Mouse (Mus musculus): ENCODE measurements around the gene Wdr76. TPM values are rescaled to one million over a fixed set of nuclear protein-coding genes. Genes with fewer than 3 reads are reported as not detected.

Gene Wdr76
- 3.8 TPM for polyA plus RNA-seq (2017; shearing (Covaris generic))

GRCm38 (mm10) chr2:121505942-121506882 lies at the start of gene Wdr76, which contains the start of gene Mfap1a:
TSS of gene Wdr76 (plus strand) at chr2:121506723.
TSS of gene Mfap1a (minus strand) at chr2:121506665.

GRCm38 (mm10) chr2:121473301-121474179 lies 33.0 kb upstream of the Wdr76 start, which contains the start of gene Mfap1b:
TSS of gene Mfap1b (minus strand) at chr2:121474067.

Other genes with a start within 250 kb of the Wdr76 start
- 69.7 TPM for gene Trp53bp1, start 235.3 kb upstream of the Wdr76 start, polyA plus RNA-seq (2017; shearing (Covaris generic))
- not detected for gene Map1a, start 217.1 kb upstream of the Wdr76 start, polyA plus RNA-seq (2017; shearing (Covaris generic))
- 13.4 TPM for gene Ppip5k1, start 151.3 kb upstream of the Wdr76 start, polyA plus RNA-seq (2017; shearing (Covaris generic))
- not detected for gene Ckmt1, start 149.0 kb upstream of the Wdr76 start, polyA plus RNA-seq (2017; shearing (Covaris generic))
- gene Strc, start 119.6 kb upstream of the Wdr76 start, polyA plus RNA-seq (2017; shearing (Covaris generic)), result 0.59 TPM
- gene Pdia3, start 92.9 kb upstream of the Wdr76 start, polyA plus RNA-seq (2017; shearing (Covaris generic)), result 371 TPM
- gene Catsper2, start 92.9 kb upstream of the Wdr76 start, polyA plus RNA-seq (2017; shearing (Covaris generic)), result 1.8 TPM
- 0.45 TPM for gene Ell3, start 62.4 kb upstream of the Wdr76 start, polyA plus RNA-seq (2017; shearing (Covaris generic))
- gene Serf2, start 57.5 kb upstream of the Wdr76 start, polyA plus RNA-seq (2017; shearing (Covaris generic)), result 338 TPM
- gene Hypk, start 53.4 kb upstream of the Wdr76 start, polyA plus RNA-seq (2017; shearing (Covaris generic)), result 103 TPM
- not detected for gene Serinc4, start 49.9 kb upstream of the Wdr76 start, polyA plus RNA-seq (2017; shearing (Covaris generic))
- 108 TPM for gene Mfap1b, start 32.7 kb upstream of the Wdr76 start, polyA plus RNA-seq (2017; shearing (Covaris generic))
- 30.9 TPM for gene Mfap1a, start 58 bp upstream of the Wdr76 start, polyA plus RNA-seq (2017; shearing (Covaris generic))

Measured in effector memory CD4-positive, alpha-beta T cell, adult 5 months (primary cell).